ENCODE assay signal across 8 mouse cellular contexts in the genomic region with DNA sequence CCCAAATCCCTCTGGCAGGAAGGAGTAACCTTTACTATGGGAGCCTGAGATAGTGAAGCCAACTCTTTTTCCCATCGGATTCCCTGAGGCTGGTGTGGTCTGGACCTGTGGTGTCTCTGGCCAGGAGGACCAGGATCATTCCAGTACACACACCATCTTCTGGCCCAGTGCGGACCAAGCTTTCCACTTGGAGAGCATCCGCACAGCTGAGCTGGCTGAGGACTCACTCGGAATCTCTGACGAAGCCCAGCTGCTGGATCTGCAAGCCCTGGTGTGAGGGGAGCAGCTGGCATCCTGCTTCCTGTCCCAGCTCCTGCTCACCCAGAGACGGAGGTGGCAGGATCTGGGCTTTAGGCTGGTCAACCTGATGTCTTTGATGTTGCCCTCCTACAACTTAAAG.
DNase-seq lines count a peak whose midpoint lies in the region; ATAC-seq and TF ChIP-seq lines count a peak whose summit lies in the region.

No protein-coding gene starts in this region.

- no peaks in the 10 kb centered on the region for H3K36me3 ChIP-seq in forebrain, embryonic 10.5 days (replicated peaks)
- H3K36me3 ChIP-seq in forebrain, embryonic 14.5 days (ENCODE audit: control insufficient read depth, insufficient read depth, low read length), result no peaks in the 10 kb centered on the region
- H3K36me3 ChIP-seq in limb, embryonic 15.5 days, result no peaks in the 10 kb centered on the region
- no peaks in the 10 kb centered on the region for H3K36me3 ChIP-seq in thymus, adult 2 months (ENCODE audit: control insufficient read depth, insufficient read depth, low read length)

- H3K4me1 ChIP-seq in forebrain, embryonic 10.5 days, result peaks cover 60% of the 10 kb centered on the region
- H3K4me1 ChIP-seq in forebrain, embryonic 14.5 days (ENCODE audit: control insufficient read depth, insufficient read depth, low read length), result peaks cover 15% of the 10 kb centered on the region
- peaks cover 59% of the 10 kb centered on the region for H3K4me1 ChIP-seq in limb, embryonic 15.5 days
- peaks cover 55% of the 10 kb centered on the region for H3K4me1 ChIP-seq in thymus, adult 2 months (replicated peaks; ENCODE audit: control insufficient read depth, insufficient read depth, low read length)

- TF ChIP-seq POLR2A in thymus, adult 2 months (IDR thresholded peaks at IDR 0.05; ENCODE audit: control insufficient read depth, extremely low read depth, insufficient read depth, low read length, poor library complexity), result no peak

- H3K4me2 ChIP-seq in forebrain, embryonic 14.5 days (ENCODE audit: low read length), result no peak overlapping the region
- no peak overlapping the region for H3K4me2 ChIP-seq in limb, embryonic 15.5 days

- no peak for TF ChIP-seq CTCF in thymus, adult 2 months (IDR thresholded peaks at IDR 0.05; ENCODE audit: borderline replicate concordance, control insufficient read depth, extremely low read depth, insufficient read depth, low read length, poor library complexity)

- H3K27ac ChIP-seq in forebrain, embryonic 10.5 days, result peak overlapping the region; percentile 81
- no peak overlapping the region for H3K27ac ChIP-seq in forebrain, embryonic 14.5 days (ENCODE audit: low read depth, low read length)
- peak overlapping the region; percentile 75 for H3K27ac ChIP-seq in limb, embryonic 15.5 days
- no peak overlapping the region for H3K27ac ChIP-seq in thymus, adult 2 months (ENCODE audit: control insufficient read depth, insufficient read depth, low read length)

- DNase-seq in forebrain, embryonic 10.5 days (ENCODE audit: extremely low spot score, low spot score), result no peak
- DNase-seq in forebrain, embryonic 14.5 days (ENCODE audit: low spot score), result no peak
- DNase-seq in brain, adult 2 months (ENCODE audit: low read depth, low spot score), result peak; percentile 73
- peak; percentile 70 for DNase-seq in heart, postnatal 25 days (ENCODE audit: low spot score)
- no peak for DNase-seq in cerebellum, postnatal 14 days
- DNase-seq in thymus, adult 2 months, result no peak
- no peak for DNase-seq in liver

- intact Hi-C loops in heart, postnatal 25 days (cut with DNase I), result no loop called here

- no peaks in the 10 kb centered on the region for H3K9me3 ChIP-seq in forebrain, embryonic 10.5 days
- H3K9me3 ChIP-seq in forebrain, embryonic 14.5 days (replicated peaks; ENCODE audit: control insufficient read depth, low read length), result no peaks in the 10 kb centered on the region
- H3K9me3 ChIP-seq in limb, embryonic 15.5 days, result no peaks in the 10 kb centered on the region

- H3K4me3 ChIP-seq in forebrain, embryonic 10.5 days, result no peak overlapping the region
- H3K4me3 ChIP-seq in forebrain, embryonic 14.5 days (ENCODE audit: low read depth, low read length), result no peak overlapping the region
- no peak overlapping the region for H3K4me3 ChIP-seq in limb, embryonic 15.5 days
- no peak overlapping the region for H3K4me3 ChIP-seq in thymus, adult 2 months (ENCODE audit: control insufficient read depth, insufficient read depth, low read length)

- 79% methylated on average over 6 of the region's 6 CpGs for WGBS in forebrain, embryonic 10.5 days
- 63% methylated on average over 6 of the region's 6 CpGs for WGBS in forebrain, embryonic 14.5 days
- 41% methylated on average over 6 of the region's 6 CpGs for WGBS in limb, embryonic 15.5 days
- 87% methylated on average over 6 of the region's 6 CpGs for WGBS in thymus, adult 2 months

- no peak overlapping the region for H3K9ac ChIP-seq in forebrain, embryonic 14.5 days (ENCODE audit: low read length)
- H3K9ac ChIP-seq in limb, embryonic 15.5 days, result no peak overlapping the region

- peaks cover 12% of the 10 kb centered on the region; the same call in 1 of the 2 replicates for H3K27me3 ChIP-seq in forebrain, embryonic 10.5 days (ENCODE audit: poor library complexity, severe bottlenecking)
- no peaks in the 10 kb centered on the region for H3K27me3 ChIP-seq in forebrain, embryonic 14.5 days (replicated peaks; ENCODE audit: control insufficient read depth, insufficient read depth, low read length)
- no peaks in the 10 kb centered on the region for H3K27me3 ChIP-seq in limb, embryonic 15.5 days
- H3K27me3 ChIP-seq in thymus, adult 2 months (ENCODE audit: control insufficient read depth, insufficient read depth, low read length), result no peaks in the 10 kb centered on the region

- ATAC-seq in forebrain, embryonic 14.5 days, result no peak
- ATAC-seq in limb, embryonic 15.5 days (ENCODE audit: insufficient number of reproducible peaks, low FRiP score, low TSS enrichment, low read depth), result peak; percentile 9; the same call in 1 of the 2 replicates

Comparison
In these comparisons a context has a peak if more than half of its experiments do, and no peak if none do; other contexts are left out.
1. H3K27ac ChIP-seq: peak in forebrain, embryonic 10.5 days (single experiment) and limb, embryonic 15.5 days (single experiment); none in forebrain, embryonic 14.5 days (single experiment) and thymus, adult 2 months (single experiment).
2. DNase-seq: peak in brain, adult 2 months (single experiment) and heart, postnatal 25 days (single experiment); none in forebrain, embryonic 10.5 days (single experiment), forebrain, embryonic 14.5 days (single experiment), cerebellum, postnatal 14 days (0 of 2), thymus, adult 2 months (single experiment) and liver (single experiment).